Mouse (Mus musculus) liver, postnatal 0 days (tissue): ENCODE results near the gene 2610002M06Rik.

Experiments
- CTCF ChIP-seq: sonication (generic); IDR thresholded peaks from 2 replicates; pipeline ENCODE4 v1.5.1; 2016; ENCODE audit warnings: antibody characterized with exemption, low read depth
- EP300 ChIP-seq: IDR thresholded peaks from 2 replicates; pipeline ENCODE4 v1.6.1; 2016; ENCODE audit warnings: antibody characterized with exemption, low read depth, mild to moderate bottlenecking

GRCm38 (mm10) chrX:107767896-107768295 is 48.2 kb downstream of the 2610002M06Rik start:
- peak; percentile 34 for TF ChIP-seq CTCF
- TF ChIP-seq EP300 = no peak
